In genomic region chr13:112529893-112530292, GRCm38 (mm10) we compare ENCODE assay signal across 9 mouse cellular contexts.
DNase-seq lines count a peak whose midpoint lies in the region; ATAC-seq and TF ChIP-seq lines count a peak whose summit lies in the region.
"Had no signal": no experiment of that assay in that cellular context is flagged by ENCODE, and none has a peak within 500 bp of the region (broad histone marks: within the 10 kb centered on the region; RNA-seq: fewer than 3 reads in every experiment).

No protein-coding gene starts in this region.

- DNase-seq in CD4-positive, CD25-positive, alpha-beta regulatory T cell, adult 2 months (ENCODE audit: low read depth, low spot score) = peak; percentile 85
- peak; percentile 84 to 89 for DNase-seq in adrenal gland, postnatal 36 days
- peak; percentile 84 for DNase-seq in embryonic facial prominence, embryonic 14.5 days (ENCODE audit: low spot score)
- peak; percentile 58 to 70 for DNase-seq in heart, adult 9 months (ENCODE audit: low spot score in 2 of 2)
- peak; percentile 82 to 89 for DNase-seq in kidney, postnatal 25 days
- peak; percentile 77 for DNase-seq in liver, postnatal 0 days
- DNase-seq in thymus, adult 18-20 months = peak; percentile 36 to 48

- 39% methylated on average over 3 of the region's 3 CpGs for WGBS in embryonic facial prominence, embryonic 14.5 days
- 21% methylated on average over 3 of the region's 3 CpGs for WGBS in liver, postnatal 0 days (ENCODE audit: insufficient replicate concordance)

- H3K27ac ChIP-seq in embryonic facial prominence, embryonic 14.5 days (replicated peaks; ENCODE audit: low read depth, low read length) = no peak overlapping the region
- no peak overlapping the region for H3K27ac ChIP-seq in liver, postnatal 0 days (ENCODE audit: low read depth)

- TF ChIP-seq CTCF in liver, postnatal 0 days (IDR thresholded peaks at IDR 0.05; ENCODE audit: low read depth) = peak; percentile 88

- no peaks in the 10 kb centered on the region for H3K36me3 ChIP-seq in embryonic facial prominence, embryonic 14.5 days (ENCODE audit: control insufficient read depth, insufficient read depth, low read length)
- no peaks in the 10 kb centered on the region for H3K36me3 ChIP-seq in liver, postnatal 0 days (replicated peaks; ENCODE audit: insufficient read depth, low read length)

- H3K27me3 ChIP-seq in embryonic facial prominence, embryonic 14.5 days (replicated peaks; ENCODE audit: control insufficient read depth, insufficient read depth, low read length) = no peaks in the 10 kb centered on the region
- no peaks in the 10 kb centered on the region for H3K27me3 ChIP-seq in liver, postnatal 0 days (ENCODE audit: insufficient read depth, low read length)

- H3K9me3 ChIP-seq in embryonic facial prominence, embryonic 14.5 days (ENCODE audit: control insufficient read depth, low read length) = no peaks in the 10 kb centered on the region
- 0 out of 2 replicates have a peak, but pooled peaks cover 3% of the 10 kb centered on the region for H3K9me3 ChIP-seq in liver, postnatal 0 days (ENCODE audit: low read length)

- H3K9ac ChIP-seq in embryonic facial prominence, embryonic 14.5 days (ENCODE audit: low read depth, low read length) = no peak overlapping the region
- H3K9ac ChIP-seq in liver, postnatal 0 days (replicated peaks) = no peak overlapping the region

- peak; percentile 72 for ATAC-seq in embryonic facial prominence, embryonic 14.5 days (ENCODE audit: low read depth)
- ATAC-seq in liver, postnatal 0 days = peak; percentile 77
- peak; percentile 62; the same call in 1 of the 2 replicates for ATAC-seq in neutrophil, adult 5-6 weeks (ENCODE audit: extremely low read depth, insufficient number of reproducible peaks, low FRiP score, poor library complexity, severe bottlenecking)

- TF ChIP-seq EP300 in liver, postnatal 0 days (IDR thresholded peaks at IDR 0.05; ENCODE audit: low read depth) = peak; percentile 43; the same call in 1 of the 2 replicates

- H3K4me3 ChIP-seq in embryonic facial prominence, embryonic 14.5 days (ENCODE audit: low read depth, low read length) = no peak overlapping the region
- H3K4me3 ChIP-seq in liver, postnatal 0 days (ENCODE audit: low read depth, low read length) = no peak overlapping the region
- H3K4me3 ChIP-seq: erythroblast, embryonic 14.5 days had no signal

- H3K4me1 ChIP-seq in embryonic facial prominence, embryonic 14.5 days (ENCODE audit: control insufficient read depth, insufficient read depth, low read length) = no peaks in the 10 kb centered on the region
- 0 out of 2 replicates have a peak, but pooled peaks cover 2% of the 10 kb centered on the region for H3K4me1 ChIP-seq in liver, postnatal 0 days (ENCODE audit: insufficient read depth)

- no peak overlapping the region for H3K4me2 ChIP-seq in embryonic facial prominence, embryonic 14.5 days (ENCODE audit: low read depth, low read length)
- H3K4me2 ChIP-seq in liver, postnatal 0 days (ENCODE audit: low read depth, low read length) = no peak overlapping the region
